Mouse (Mus musculus): Measurements from ENCODE around the gene Brd7.
A peak's percentile ranks its signal among the peaks of the same experiment; 100 is the strongest.

Gene Brd7

DNA sequence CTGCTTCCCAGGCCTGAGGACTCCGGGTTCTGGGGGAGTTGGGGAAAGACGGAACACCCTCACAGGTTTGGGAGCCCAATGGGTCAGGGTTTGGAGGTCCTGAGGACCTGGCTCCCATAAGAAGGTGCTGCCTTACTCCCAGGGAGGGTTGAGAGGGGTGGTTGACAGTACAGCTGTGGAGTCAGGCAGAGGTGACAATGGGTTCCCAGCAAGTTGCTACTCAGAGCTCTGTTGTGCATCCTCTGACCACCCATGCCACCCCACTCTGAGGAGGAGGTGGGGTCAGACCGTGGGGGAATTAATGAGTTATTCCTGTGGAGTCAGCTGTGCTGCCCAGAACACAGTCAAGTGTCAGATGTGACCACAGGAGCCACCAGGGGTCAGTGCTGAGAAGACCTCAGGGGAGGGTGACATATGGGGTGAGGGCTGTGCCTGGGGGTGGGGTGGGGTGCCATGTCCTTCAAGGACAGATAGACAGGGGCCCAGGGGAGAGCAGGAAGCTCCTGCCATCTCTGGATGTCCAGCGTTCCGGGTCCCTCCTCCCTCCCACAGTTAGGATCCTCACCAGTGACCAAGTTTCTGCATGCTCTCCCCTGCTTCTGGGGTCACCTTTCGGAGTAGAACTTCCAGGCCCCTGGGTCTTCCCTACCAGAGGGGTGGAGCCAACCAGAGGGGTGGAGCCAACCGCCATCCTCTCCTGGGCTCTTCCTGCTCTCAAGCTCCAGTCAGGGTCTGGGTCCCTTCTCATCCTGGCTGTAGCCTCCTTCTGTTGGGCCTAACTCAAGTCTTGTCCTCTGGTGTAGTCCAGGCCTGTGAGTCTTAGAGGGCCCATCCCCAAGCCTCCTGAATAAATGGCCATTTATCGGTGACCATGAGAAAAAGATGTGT is 76.3 kb downstream of the Brd7 start:
- DNase-seq (ENCODE audit: low read depth, low spot score), result no peak

DNA sequence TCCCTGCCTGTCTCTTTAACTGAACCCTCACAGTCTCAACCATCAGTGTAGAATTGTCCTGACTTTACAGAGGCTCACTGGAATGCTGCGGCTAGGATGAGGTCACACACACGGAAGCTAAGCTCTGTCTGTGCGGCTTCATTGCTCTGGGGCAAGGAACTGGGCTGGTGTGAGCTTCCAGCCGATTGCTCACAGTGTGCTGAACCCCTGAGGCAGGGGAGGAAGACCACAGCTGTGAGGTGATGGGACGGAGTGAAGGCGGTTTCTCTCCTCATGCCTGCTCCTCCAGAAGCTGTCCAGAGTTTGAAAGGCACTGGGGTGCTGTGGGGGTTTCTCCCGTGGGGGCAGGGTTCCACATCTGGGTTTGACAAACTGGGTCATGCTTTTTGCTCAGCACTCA is 77.3 kb downstream of the Brd7 start:
- no peak for DNase-seq (ENCODE audit: low read depth, low spot score)

DNA sequence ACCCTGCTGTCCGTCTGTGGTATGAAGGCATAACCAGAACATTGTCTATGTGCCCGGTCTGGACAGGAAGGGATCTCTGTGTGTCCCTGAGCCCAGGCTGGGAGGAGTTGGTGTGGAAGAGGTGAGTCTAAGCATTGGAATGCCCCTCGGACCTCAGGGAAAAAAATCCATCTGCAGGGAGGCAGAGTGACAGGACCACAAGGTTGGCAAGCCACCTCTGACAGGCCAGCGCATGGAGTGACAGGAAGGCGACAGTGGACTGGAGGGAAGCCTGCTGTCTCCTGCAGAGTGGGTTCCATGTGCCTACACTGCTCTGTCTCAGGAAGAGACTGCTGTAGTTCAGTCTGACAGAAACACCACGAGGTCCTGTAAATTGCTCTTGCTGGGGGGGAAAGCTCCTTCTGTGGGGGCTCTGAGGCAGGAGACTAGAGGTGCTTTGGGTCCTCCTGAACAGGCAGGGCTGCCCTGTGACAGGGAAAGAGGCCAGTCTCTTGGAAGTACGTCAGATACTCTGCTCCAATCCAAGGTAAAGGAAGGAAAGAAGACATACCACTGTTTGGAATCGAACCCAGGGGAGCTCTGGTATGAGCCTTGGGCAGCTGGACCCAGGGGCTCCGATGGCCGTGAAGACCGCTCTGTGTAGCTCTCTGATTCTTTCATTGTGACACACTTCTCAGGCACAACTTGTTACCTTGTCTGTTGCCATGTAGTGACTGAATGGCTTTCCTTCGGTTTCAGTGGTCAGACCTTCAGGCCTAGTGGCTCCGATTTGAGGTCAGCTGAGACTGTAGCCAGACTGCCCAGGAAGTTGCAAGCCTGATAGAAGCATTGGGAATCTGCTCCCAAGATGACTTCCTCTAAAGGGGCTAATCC is 78.5 kb downstream of the Brd7 start:
- no peak for DNase-seq (ENCODE audit: low read depth, low spot score)

DNA sequence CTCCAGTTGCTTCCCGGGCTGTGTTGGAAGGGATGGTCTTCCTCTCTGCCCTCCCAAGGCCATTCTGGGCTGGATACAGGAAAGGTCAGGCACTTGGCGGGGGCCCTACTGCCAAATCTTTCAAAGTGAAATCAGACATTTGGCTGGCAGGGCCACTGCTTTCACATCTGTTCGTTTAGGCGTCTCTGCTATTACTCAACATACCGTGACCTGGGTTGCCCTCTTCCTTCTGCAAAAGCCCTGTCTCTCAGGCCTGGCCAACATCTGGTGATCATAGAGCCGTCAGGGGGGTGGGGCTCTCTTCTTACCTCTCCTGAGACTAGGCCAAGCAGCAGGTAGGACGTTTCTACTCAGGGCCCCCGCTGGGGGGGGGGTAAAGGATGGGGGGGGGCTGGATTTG is 79.3 kb downstream of the Brd7 start:
- DNase-seq (ENCODE audit: low read depth, low spot score), result peak; percentile 75

All from mesoderm, embryonic 11.5 days (tissue).